Mouse (Mus musculus) bone marrow, adult 2 months (tissue): ENCODE measurements at regions not wholly inside any gene's neighbourhood (a gene's known extent, or its start where the extent isn't known, plus 50 kb on each side); places are given as distances from the start of the nearest gene placed in this dataset.

ENCODE experiments used
- H3K27ac ChIP-seq: fragments of 200-500 bp; 2 replicates; pipeline ENCODE4 v1.5.1; 2012; ENCODE audit warnings: low read depth, mild to moderate bottlenecking, control low read depth, inconsistent platforms, low read length; ENCODE audit not compliant: control insufficient read depth, poor library complexity, insufficient read depth
- H3K4me1 ChIP-seq: fragments of 200-500 bp; 2 replicates; pipeline ENCODE4 v1.6.1; 2011; ENCODE audit warnings: low read length; ENCODE audit not compliant: control insufficient read depth, insufficient read depth
- H3K4me3 ChIP-seq: fragments of 200-500 bp; replicated peaks from 2 replicates; pipeline ENCODE3; 2011; ENCODE audit warnings: mild to moderate bottlenecking, low read depth, low read length, control low read depth; ENCODE audit not compliant: control insufficient read depth
- CTCF ChIP-seq: fragments of 200-500 bp; IDR thresholded peaks from 2 replicates; pipeline ENCODE4 v1.5.1; 2011; ENCODE audit warnings: low read length, control low read depth; ENCODE audit not compliant: control insufficient read depth, insufficient read depth
- POLR2A ChIP-seq: fragments of 200-500 bp; IDR thresholded peaks from 2 replicates; pipeline ENCODE4 v1.6.1; 2011; ENCODE audit warnings: low read depth, mild to moderate bottlenecking, control low read depth, low read length, borderline replicate concordance; ENCODE audit not compliant: control insufficient read depth
- WGBS: fragments of 180-500 bp; shearing (Covaris S2); methylation state at CpG from one replicate; pipeline ENCODE4 v1.1.7; 2018; 5-methylcytosine and 5-hydroxymethylcytosine counted together

DNA sequence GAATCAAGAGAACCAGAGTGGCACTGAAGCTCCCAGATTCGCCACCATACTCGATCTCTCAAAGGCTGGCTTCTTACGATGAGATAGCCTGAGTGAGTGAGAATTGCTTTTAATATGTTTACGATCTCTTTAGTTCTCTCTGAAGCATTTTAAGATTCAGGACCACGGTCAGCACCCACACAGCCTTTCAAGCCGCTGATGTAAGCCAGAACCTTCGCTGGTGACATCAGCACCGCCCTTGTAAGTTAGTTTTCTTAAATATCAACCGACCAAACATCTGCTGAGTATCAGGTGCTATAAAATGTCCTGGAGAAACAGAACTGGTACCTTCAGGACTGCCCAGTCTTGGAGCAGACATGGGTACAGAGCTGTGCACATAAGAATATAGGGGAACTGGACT lies 141.6 kb downstream of the Dmrta2 start:
- WGBS = 27% methylated on average over 9 of the region's 9 CpGs

GRCm38 (mm10) chr4:110119874-110120273 lies 142.0 kb downstream of the Dmrta2 start:
- no peak overlapping the region for H3K4me3 ChIP-seq
- H3K27ac ChIP-seq = no peak overlapping the region
- TF ChIP-seq POLR2A = no peak
- WGBS = 22% methylated on average over 3 of the region's 3 CpGs
- H3K4me1 ChIP-seq = no peaks in the 10 kb centered on the region

More for the DNA sequence above, 141.6 kb downstream of the Dmrta2 start:
- TF ChIP-seq POLR2A = no peak
- no peak for TF ChIP-seq CTCF
- H3K27ac ChIP-seq = no peak overlapping the region
- no peaks in the 10 kb centered on the region for H3K4me1 ChIP-seq
- H3K4me3 ChIP-seq = no peak overlapping the region

DNA sequence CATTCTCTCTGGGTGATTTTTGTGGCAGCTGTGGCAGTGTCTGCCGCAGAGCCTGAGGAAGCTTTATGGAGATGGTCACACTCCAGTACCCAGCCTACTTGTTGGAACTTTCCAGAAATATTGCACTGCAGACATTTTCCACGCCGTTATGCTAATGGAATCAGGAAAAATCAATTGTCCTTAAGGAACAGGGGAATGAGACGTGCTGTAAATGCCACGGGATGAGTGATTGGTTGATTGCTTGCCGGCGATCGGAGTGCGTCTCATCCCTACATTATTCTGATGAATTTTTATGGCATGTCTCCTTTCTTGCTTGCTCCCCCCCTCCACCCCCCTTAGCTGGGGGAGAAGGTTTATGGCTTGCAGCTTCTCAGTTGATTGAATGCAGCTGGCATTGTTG lies 142.9 kb downstream of the Dmrta2 start:
- Histone ChIP-seq H3K4me3 (no peak overlapping the region), H3K4me1 (no peaks in the 10 kb centered on the region), H3K27ac (no peak overlapping the region)
- WGBS = 53% methylated on average over 9 of the region's 9 CpGs
- no peak for TF ChIP-seq POLR2A
- no peak for TF ChIP-seq CTCF

GRCm38 (mm10) chr4:110121447-110121846 lies 143.6 kb downstream of the Dmrta2 start:
- no peak overlapping the region for H3K4me3 ChIP-seq
- H3K27ac ChIP-seq = no peak overlapping the region
- 38% methylated on average over 5 of the region's 5 CpGs for WGBS
- TF ChIP-seq POLR2A (no peak), CTCF (no peak)
- H3K4me1 ChIP-seq = no peaks in the 10 kb centered on the region

GRCm38 (mm10) chr4:110125067-110125784 lies 147.4 kb downstream of the Dmrta2 start:
- Histone ChIP-seq H3K27ac (no peak overlapping the region), H3K4me1 (no peaks in the 10 kb centered on the region), H3K4me3 (no peak overlapping the region)
- no peak for TF ChIP-seq CTCF
- TF ChIP-seq POLR2A = no peak
- 38% methylated on average over 6 of the region's 6 CpGs for WGBS

DNA sequence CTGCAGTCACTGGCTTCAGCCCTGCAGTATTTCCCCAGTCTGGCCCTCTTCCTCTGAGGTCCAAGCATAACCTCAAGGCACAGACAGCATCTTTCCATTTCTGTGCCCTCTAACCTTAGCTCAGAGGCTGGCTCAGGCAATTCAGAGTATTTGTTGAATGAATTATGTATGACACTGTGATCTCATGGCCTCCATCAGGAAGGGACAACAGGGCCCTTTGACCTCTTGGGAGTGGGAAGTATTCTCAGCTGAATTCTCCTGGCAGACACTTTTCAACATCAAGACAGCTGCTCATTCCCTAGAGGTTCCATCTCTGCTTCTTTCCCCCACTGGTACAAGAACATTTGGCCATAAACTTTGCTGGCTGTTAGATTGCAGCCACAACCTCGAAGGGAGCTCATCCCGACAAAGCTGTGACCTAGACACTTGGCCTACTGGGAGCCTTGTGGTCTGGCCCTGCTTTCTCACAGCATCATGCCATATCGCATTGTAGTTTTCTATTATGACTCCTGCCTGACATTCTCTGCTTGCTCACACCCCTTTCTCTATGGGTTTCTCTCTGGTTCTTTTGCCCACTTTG lies 150.2 kb downstream of the Dmrta2 start:
- TF ChIP-seq CTCF (no peak), POLR2A (no peak)
- WGBS = 67% methylated on average over 3 of the region's 3 CpGs
- H3K4me1 ChIP-seq = no peaks in the 10 kb centered on the region
- no peak overlapping the region for H3K27ac ChIP-seq
- no peak overlapping the region for H3K4me3 ChIP-seq

- 0% methylated on average over 1 of the region's 1 CpGs for WGBS
- TF ChIP-seq POLR2A (no peak), CTCF (no peak)
- Histone ChIP-seq H3K4me1 (no peaks in the 10 kb centered on the region), H3K4me3 (no peak overlapping the region), H3K27ac (no peak overlapping the region)
Observed at GRCm38 (mm10) chr4:110128918-110129317, 151.1 kb downstream of the Dmrta2 start.

DNA sequence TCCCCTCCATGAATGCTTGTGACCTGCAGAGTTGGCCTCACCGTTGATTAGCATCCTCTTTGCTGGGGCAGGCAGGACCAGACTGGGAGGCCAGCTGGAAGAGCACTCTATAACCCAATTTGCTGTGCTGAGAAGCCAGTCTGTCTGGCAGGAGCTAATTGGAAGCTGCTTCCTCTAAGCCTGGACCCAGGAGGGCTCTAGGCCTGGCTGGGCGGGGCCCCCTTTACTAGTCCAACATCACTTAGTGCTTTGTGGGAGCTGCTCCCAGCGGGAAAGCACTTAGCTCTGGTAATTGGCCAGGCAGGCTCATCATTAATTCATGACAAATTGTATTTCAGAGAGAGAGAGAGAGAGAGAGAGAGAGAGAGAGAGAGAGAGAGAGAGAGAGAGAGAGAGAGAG lies 151.7 kb downstream of the Dmrta2 start:
- WGBS = 65% methylated on average over 3 of the region's 3 CpGs
- Histone ChIP-seq H3K4me1 (no peaks in the 10 kb centered on the region), H3K4me3 (no peak overlapping the region), H3K27ac (no peak overlapping the region)
- TF ChIP-seq POLR2A (no peak), CTCF (no peak)
